Mouse (Mus musculus): ENCODE data around the gene Atp6v1f.

DNA sequence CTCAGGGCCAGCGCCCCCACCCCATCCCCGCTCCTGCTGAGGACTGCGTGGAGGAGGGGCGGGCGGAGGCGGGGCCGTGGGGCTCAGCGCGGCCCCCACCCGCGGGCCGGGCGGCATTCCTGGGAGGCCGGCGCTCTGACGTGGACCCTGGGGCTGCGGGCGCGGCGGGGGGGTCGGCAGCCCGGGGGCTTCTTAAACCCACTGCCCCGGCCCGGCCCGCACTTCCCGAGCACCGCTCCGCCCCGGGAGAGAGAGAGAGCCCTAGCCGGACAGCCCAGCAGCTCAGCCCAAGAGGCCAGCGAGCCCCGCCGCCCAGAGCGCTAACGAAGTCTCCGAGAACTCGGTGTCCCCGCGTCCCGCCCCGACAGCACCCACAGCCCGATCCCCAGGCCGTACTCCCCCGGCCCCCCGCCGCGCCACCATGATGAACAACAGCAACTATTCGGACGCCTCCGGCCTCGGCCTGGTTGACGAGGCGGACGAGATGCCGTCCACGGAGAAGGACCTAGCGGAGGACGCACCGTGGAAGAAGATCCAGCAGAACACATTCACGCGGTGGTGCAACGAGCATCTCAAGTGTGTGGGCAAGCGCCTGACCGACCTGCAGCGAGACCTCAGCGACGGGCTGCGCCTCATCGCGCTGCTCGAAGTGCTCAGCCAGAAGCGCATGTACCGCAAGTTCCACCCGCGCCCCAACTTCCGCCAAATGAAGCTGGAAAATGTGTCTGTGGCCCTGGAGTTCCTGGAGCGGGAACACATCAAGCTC is 34.3 kb upstream of the Atp6v1f start, which contains the start of gene Flnc:
- TF ChIP-seq GATA1 (IDR thresholded peaks at IDR 0.05; ENCODE audit: low read length) (no peak), TAL1 (IDR thresholded peaks at IDR 0.05; ENCODE audit: low read length) (no peak)
